Mouse (Mus musculus): ENCODE measurements around the gene Fut2.

- TF ChIP-seq GATA1 (IDR thresholded peaks at IDR 0.05; ENCODE audit: borderline replicate concordance, low read length) (no peak), FLI1 (IDR thresholded peaks at IDR 0.05; ENCODE audit: low read length) (no peak)
These were observed 27.9 kb upstream of the Fut2 start, which contains the start of gene Sec1 for GRCm38 (mm10) chr7:45693921-45694591.
